Mouse (Mus musculus) liver, postnatal 0 days (tissue): ENCODE results near the gene Afdn. TPM values are rescaled to one million over a fixed set of nuclear protein-coding genes. Genes with fewer than 3 reads are reported as not detected.

Source experiments
- ATAC-seq: fragments of 200-750 bp; cut with Nextera tagmentation; 2 replicates; pipeline ENCODE4 v1.8.0; 2017; ENCODE audit warnings: mild to moderate bottlenecking, moderate library complexity
- DNase-seq: peaks from one replicate; pipeline ENCODE4 v3.0.0-alpha.2; 2016
- H3K27ac ChIP-seq: fragments of 300-500 bp; sonication (generic); 2 replicates; pipeline ENCODE4 v1.5.1; 2014; ENCODE audit warnings: antibody characterized with exemption, moderate library complexity, mild to moderate bottlenecking, low read depth
- H3K27me3 ChIP-seq: fragments of 300-500 bp; sonication (generic); 2 replicates; pipeline ENCODE4 v1.6.1; 2014; ENCODE audit warnings: low read length, control low read depth, mixed read lengths; ENCODE audit not compliant: insufficient read depth
- H3K36me3 ChIP-seq: fragments of 300-500 bp; sonication (generic); replicated peaks from 2 replicates; pipeline ENCODE4 v1.6.1; 2014; ENCODE audit warnings: mild to moderate bottlenecking, control low read depth, low read length, moderate library complexity, mixed read lengths; ENCODE audit not compliant: insufficient read depth
- H3K4me1 ChIP-seq: fragments of 300-500 bp; sonication (generic); 2 replicates; pipeline ENCODE4 v1.6.1; 2014; ENCODE audit warnings: antibody characterized with exemption, mild to moderate bottlenecking, control low read depth; ENCODE audit not compliant: insufficient read depth
- H3K4me2 ChIP-seq: fragments of 300-500 bp; sonication (generic); 2 replicates; pipeline ENCODE4 v1.6.1; 2014; ENCODE audit warnings: low read depth, mild to moderate bottlenecking, low read length, moderate library complexity, mixed read lengths
- H3K4me3 ChIP-seq: fragments of 300-500 bp; sonication (generic); 2 replicates; pipeline ENCODE4 v1.5.1; 2014; ENCODE audit warnings: low read depth, low read length
- H3K9ac ChIP-seq: fragments of 300-500 bp; sonication (generic); replicated peaks from 2 replicates; pipeline ENCODE4 v1.6.1; 2014; ENCODE audit warnings: mild to moderate bottlenecking, moderate library complexity
- H3K9me3 ChIP-seq: fragments of 300-500 bp; sonication (generic); 2 replicates; pipeline ENCODE4 v1.6.1; 2016; ENCODE audit warnings: mild to moderate bottlenecking, control low read depth, low read length, mixed read lengths
- CTCF ChIP-seq: sonication (generic); IDR thresholded peaks from 2 replicates; pipeline ENCODE4 v1.5.1; 2016; ENCODE audit warnings: antibody characterized with exemption, low read depth
- EP300 ChIP-seq: IDR thresholded peaks from 2 replicates; pipeline ENCODE4 v1.6.1; 2016; ENCODE audit warnings: antibody characterized with exemption, low read depth, mild to moderate bottlenecking
- WGBS: fragments of 180-500 bp; shearing (Covaris S2); extraction: QIAGEN DNeasy Blood & Tissue Kit; methylation state at CpG from one replicate; pipeline ENCODE4 v1.1.7; 2014; ENCODE audit not compliant: insufficient replicate concordance; 5-methylcytosine and 5-hydroxymethylcytosine counted together
- polyA plus RNA-seq: library from polyadenylated mRNA; unstranded; fragments of >200 nt; fragmentation: Nextera tagmentation; extraction: Ambion mirVana; gene quantifications from 2 replicates; pipeline ENCODE4 v1.2.1, GENCODE M21; 2015

Gene Afdn
- polyA plus RNA-seq, 1 experiment from 2014 or later: 20.6 TPM

DNA sequence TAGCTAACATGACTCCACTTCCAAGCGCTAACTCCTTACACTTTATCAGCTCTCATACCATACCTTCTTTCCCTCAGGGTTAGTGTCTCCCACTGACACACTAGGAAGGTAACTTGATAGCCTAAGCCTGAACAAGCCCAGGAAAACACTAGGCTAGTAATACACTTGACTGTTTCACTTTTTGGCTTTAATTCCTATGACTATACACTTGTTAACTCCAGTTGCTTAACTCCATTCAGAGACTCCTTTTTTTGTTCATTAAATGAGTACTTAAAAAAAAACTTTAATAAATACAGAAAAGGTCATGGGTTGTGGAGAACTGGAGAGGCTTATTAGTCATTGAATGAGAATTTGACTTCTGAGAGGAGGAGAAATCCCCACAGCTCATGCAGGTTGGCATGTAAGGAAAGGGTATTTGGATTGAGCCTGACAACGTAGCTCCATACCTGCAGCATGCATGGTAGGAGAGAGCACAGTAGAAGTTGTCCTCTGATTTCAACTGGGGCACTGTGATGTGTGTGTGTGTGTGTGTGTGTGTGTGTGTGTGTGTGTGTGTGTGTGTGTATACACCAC lies 42.6 kb downstream of the Afdn start:
- Histone ChIP-seq H3K27me3 (no peaks in the 10 kb centered on the region), H3K4me3 (no peak overlapping the region), H3K4me2 (no peak overlapping the region), H3K9ac (no peak overlapping the region), H3K9me3 (no peaks in the 10 kb centered on the region), H3K36me3 (no peaks in the 10 kb centered on the region; the same call in 1 of the 2 replicates), H3K4me1 (no peaks in the 10 kb centered on the region), H3K27ac (no peak overlapping the region)
- no peak for TF ChIP-seq EP300
- ATAC-seq (no peak), DNase-seq (no peak)
- 75% methylated on average over 2 of the region's 2 CpGs for WGBS

GRCm38 (mm10) chr17:13806016-13806415 lies 45.7 kb downstream of the Afdn start:
- no peaks in the 10 kb centered on the region for H3K9me3 ChIP-seq
- TF ChIP-seq EP300 (no peak), CTCF (no peak)
- WGBS: 80% methylated on average over 1 of the region's 1 CpGs
- no peak overlapping the region for H3K9ac ChIP-seq
- ATAC-seq (no peak), DNase-seq (no peak)
- H3K4me2 ChIP-seq: no peak overlapping the region
- H3K36me3 ChIP-seq: no peaks in the 10 kb centered on the region; the same call in 1 of the 2 replicates
- no peak overlapping the region for H3K4me3 ChIP-seq
- H3K27ac ChIP-seq: no peak overlapping the region
- no peaks in the 10 kb centered on the region for H3K27me3 ChIP-seq
- H3K4me1 ChIP-seq: no peaks in the 10 kb centered on the region

- Histone ChIP-seq H3K4me1 (no peaks in the 10 kb centered on the region), H3K36me3 (no peaks in the 10 kb centered on the region), H3K4me2 (no peak overlapping the region), H3K27me3 (no peaks in the 10 kb centered on the region), H3K27ac (no peak overlapping the region), H3K9me3 (no peaks in the 10 kb centered on the region), H3K4me3 (no peak overlapping the region), H3K9ac (no peak overlapping the region)
- no peak for DNase-seq
- WGBS: 38% methylated on average over 2 of the region's 2 CpGs
- no peak for TF ChIP-seq EP300
- no peak for TF ChIP-seq CTCF
- ATAC-seq: no peak
These were observed 57.5 kb downstream of the Afdn start for GRCm38 (mm10) chr17:13817789-13818188.

- Histone ChIP-seq H3K27ac (no peak overlapping the region), H3K27me3 (no peaks in the 10 kb centered on the region), H3K36me3 (no peaks in the 10 kb centered on the region), H3K4me1 (no peaks in the 10 kb centered on the region), H3K4me2 (no peak overlapping the region), H3K9ac (no peak overlapping the region), H3K4me3 (no peak overlapping the region), H3K9me3 (no peaks in the 10 kb centered on the region)
- 81% methylated on average over 4 of the region's 4 CpGs for WGBS
- TF ChIP-seq CTCF: no peak
- ATAC-seq (no peak), DNase-seq (no peak)
These were observed 59.0 kb downstream of the Afdn start for GRCm38 (mm10) chr17:13819342-13819741.

- Histone ChIP-seq H3K9me3 (no peaks in the 10 kb centered on the region), H3K36me3 (no peaks in the 10 kb centered on the region), H3K4me2 (no peak overlapping the region), H3K27me3 (no peaks in the 10 kb centered on the region), H3K27ac (no peak overlapping the region), H3K4me1 (no peaks in the 10 kb centered on the region), H3K9ac (no peak overlapping the region), H3K4me3 (no peak overlapping the region)
- no peak for DNase-seq
- 64% methylated on average over 2 of the region's 2 CpGs for WGBS
- ATAC-seq: no peak
- TF ChIP-seq EP300 (no peak), CTCF (no peak)
These were observed 60.3 kb downstream of the Afdn start for GRCm38 (mm10) chr17:13820676-13821075.

GRCm38 (mm10) chr17:13825421-13825820 lies 65.1 kb downstream of the Afdn start:
- no peak for DNase-seq

DNA sequence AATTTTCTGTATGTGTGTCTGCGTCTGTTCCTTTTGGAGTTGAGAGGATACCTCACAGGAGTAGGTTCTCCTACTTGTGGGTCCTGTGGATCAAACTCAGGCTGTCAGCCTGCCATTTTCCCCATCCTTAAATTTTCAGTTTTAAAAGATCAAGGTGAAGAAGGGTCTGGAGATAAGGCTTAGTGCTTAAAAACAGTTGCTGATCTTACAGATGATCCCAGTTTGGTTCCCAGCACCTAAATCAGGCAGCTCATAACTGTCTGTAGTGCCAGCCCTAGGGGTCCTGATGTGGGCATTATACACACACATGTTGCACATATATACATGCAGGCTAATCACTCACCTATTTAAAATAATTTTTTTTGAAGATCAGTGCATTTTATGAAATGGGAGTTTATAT lies 69.9 kb downstream of the Afdn start:
- no peaks in the 10 kb centered on the region for H3K4me1 ChIP-seq
- H3K9ac ChIP-seq: no peak overlapping the region
- WGBS: 69% methylated on average over 1 of the region's 1 CpGs
- 0 out of 2 replicates have a peak, but pooled peaks cover 3% of the 10 kb centered on the region for H3K36me3 ChIP-seq
- H3K4me3 ChIP-seq: no peak overlapping the region
- DNase-seq: no peak
- no peak for ATAC-seq
- H3K4me2 ChIP-seq: no peak overlapping the region
- H3K27ac ChIP-seq: no peak overlapping the region
- TF ChIP-seq EP300 (no peak), CTCF (no peak)
- no peaks in the 10 kb centered on the region for H3K9me3 ChIP-seq
- no peaks in the 10 kb centered on the region for H3K27me3 ChIP-seq

More at GRCm38 (mm10) chr17:13825421-13825820, 65.1 kb downstream of the Afdn start:
- Histone ChIP-seq H3K27me3 (no peaks in the 10 kb centered on the region), H3K9me3 (no peaks in the 10 kb centered on the region), H3K4me3 (no peak overlapping the region), H3K4me2 (no peak overlapping the region), H3K9ac (no peak overlapping the region), H3K27ac (no peak overlapping the region), H3K36me3 (no peaks in the 10 kb centered on the region), H3K4me1 (no peaks in the 10 kb centered on the region)
- 72% methylated on average over 2 of the region's 2 CpGs for WGBS
- TF ChIP-seq CTCF (no peak), EP300 (no peak)
- ATAC-seq: no peak
